Mouse (Mus musculus) kidney, adult 2 months (tissue): ENCODE measurements around the gene Creld2.

ENCODE experiments used
- CTCF ChIP-seq: fragments of 200-500 bp; conservative IDR thresholded peaks from 2 replicates; pipeline ENCODE4 v1.5.1; 2011; ENCODE audit warnings: low read depth, mild to moderate bottlenecking, control low read depth, low read length, moderate library complexity, mixed read lengths; ENCODE audit not compliant: insufficient read depth, insufficient read length
- POLR2A ChIP-seq: fragments of 200-500 bp; IDR thresholded peaks from one replicate; pipeline ENCODE4 v1.6.1; 2011; ENCODE audit warnings: low read depth, low read length, control low read depth

DNA sequence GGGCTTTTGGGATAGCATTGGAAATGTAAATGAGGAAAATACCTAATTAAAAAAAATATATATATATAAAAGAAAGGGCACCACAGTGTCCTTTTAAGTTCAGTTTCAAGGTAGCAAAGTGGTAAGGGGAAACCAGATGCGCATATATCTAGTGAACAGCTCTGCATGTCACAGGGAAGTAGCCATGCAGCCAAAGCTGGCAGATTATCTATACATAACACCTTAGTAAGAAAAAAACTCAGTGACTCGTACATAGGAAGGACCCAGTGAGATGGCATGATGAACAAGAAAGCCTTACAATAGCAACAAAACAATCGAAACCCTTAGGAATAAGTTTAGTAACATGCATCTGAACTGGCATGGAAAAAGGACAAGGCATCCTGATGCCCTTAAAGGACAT, 17.5 kb upstream of the Creld2 start:
- no peak for TF ChIP-seq CTCF
- TF ChIP-seq POLR2A = no peak
